Mouse (Mus musculus): ENCODE data around the gene Pcsk6. TPM values are rescaled to one million over a fixed set of nuclear protein-coding genes. Genes with fewer than 3 reads are reported as not detected.

Gene Pcsk6
- polyA plus RNA-seq, 1 experiment from 2014 or later, result 2.7 TPM

GRCm38 (mm10) chr7:65860981-65861380 is 553 bp upstream of the Pcsk6 start:
- H3K36me3 ChIP-seq (ENCODE audit: control insufficient read depth, insufficient read depth, low read length), result no peaks in the 10 kb centered on the region
- no peaks in the 10 kb centered on the region for H3K9me3 ChIP-seq (ENCODE audit: control insufficient read depth, low read length)
- no peak overlapping the region for H3K9ac ChIP-seq (ENCODE audit: low read length)
- no peak for DNase-seq (ENCODE audit: low spot score)
- H3K4me3 ChIP-seq (ENCODE audit: low read depth, low read length), result no peak overlapping the region
- 61% methylated on average over 7 of the region's 7 CpGs for WGBS
- no peak overlapping the region for H3K27ac ChIP-seq (ENCODE audit: low read depth, low read length)
- H3K4me1 ChIP-seq (replicated peaks; ENCODE audit: control insufficient read depth, insufficient read depth, low read length), result peaks cover 1% of the 10 kb centered on the region; the same call in 1 of the 2 replicates
- no peak overlapping the region for H3K4me2 ChIP-seq (ENCODE audit: low read depth, low read length, severe bottlenecking)
- ATAC-seq (replicated peaks; ENCODE audit: low FRiP score), result no peak
- peaks cover 24% of the 10 kb centered on the region for H3K27me3 ChIP-seq (ENCODE audit: control insufficient read depth, insufficient read depth, low read length)

GRCm38 (mm10) chr7:65862473-65863176 is 1.1 kb downstream of the Pcsk6 start:
- peak; percentile 31 for ATAC-seq (replicated peaks; ENCODE audit: low FRiP score)
- H3K36me3 ChIP-seq (ENCODE audit: control insufficient read depth, insufficient read depth, low read length), result no peaks in the 10 kb centered on the region
- H3K4me1 ChIP-seq (replicated peaks; ENCODE audit: control insufficient read depth, insufficient read depth, low read length), result peaks cover 1% of the 10 kb centered on the region; the same call in 1 of the 2 replicates
- no peaks in the 10 kb centered on the region for H3K9me3 ChIP-seq (ENCODE audit: control insufficient read depth, low read length)
- peak overlapping the region; percentile 57 for H3K4me3 ChIP-seq (ENCODE audit: low read depth, low read length)
- H3K27me3 ChIP-seq (ENCODE audit: control insufficient read depth, insufficient read depth, low read length), result peaks cover 24% of the 10 kb centered on the region
- H3K27ac ChIP-seq (ENCODE audit: low read depth, low read length), result no peak overlapping the region
- peak overlapping the region; percentile 63 for H3K9ac ChIP-seq (ENCODE audit: low read length)
- no peak for DNase-seq (ENCODE audit: low spot score)
- H3K4me2 ChIP-seq (ENCODE audit: low read depth, low read length, severe bottlenecking), result peak overlapping the region; percentile 96
- WGBS, result 4% methylated on average over 61 of the region's 61 CpGs

- Histone ChIP-seq H3K9ac (ENCODE audit: low read length) (no peak overlapping the region), H3K27ac (ENCODE audit: low read depth, low read length) (no peak overlapping the region), H3K36me3 (ENCODE audit: control insufficient read depth, insufficient read depth, low read length) (no peaks in the 10 kb centered on the region), H3K9me3 (ENCODE audit: control insufficient read depth, low read length) (no peaks in the 10 kb centered on the region), H3K27me3 (ENCODE audit: control insufficient read depth, insufficient read depth, low read length) (0 out of 2 replicates have a peak, but pooled peaks cover 2% of the 10 kb centered on the region), H3K4me2 (ENCODE audit: low read depth, low read length, severe bottlenecking) (no peak overlapping the region), H3K4me3 (ENCODE audit: low read depth, low read length) (no peak overlapping the region), H3K4me1 (replicated peaks; ENCODE audit: control insufficient read depth, insufficient read depth, low read length) (peaks cover 6% of the 10 kb centered on the region; the same call in 1 of the 2 replicates)
- 81% methylated on average over 16 of the region's 16 CpGs for WGBS
- DNase-seq (ENCODE audit: low spot score) (no peak), ATAC-seq (replicated peaks; ENCODE audit: low FRiP score) (no peak)
Observed at GRCm38 (mm10) chr7:65869173-65869572, 7.6 kb downstream of the Pcsk6 start.

GRCm38 (mm10) chr7:65869794-65870193 is 8.3 kb downstream of the Pcsk6 start:
- Histone ChIP-seq H3K27me3 (ENCODE audit: control insufficient read depth, insufficient read depth, low read length) (0 out of 2 replicates have a peak, but pooled peaks cover 2% of the 10 kb centered on the region), H3K36me3 (ENCODE audit: control insufficient read depth, insufficient read depth, low read length) (no peaks in the 10 kb centered on the region), H3K4me3 (ENCODE audit: low read depth, low read length) (no peak overlapping the region), H3K9ac (ENCODE audit: low read length) (no peak overlapping the region), H3K4me1 (replicated peaks; ENCODE audit: control insufficient read depth, insufficient read depth, low read length) (peaks cover 6% of the 10 kb centered on the region; the same call in 1 of the 2 replicates), H3K9me3 (ENCODE audit: control insufficient read depth, low read length) (no peaks in the 10 kb centered on the region), H3K27ac (ENCODE audit: low read depth, low read length) (no peak overlapping the region), H3K4me2 (ENCODE audit: low read depth, low read length, severe bottlenecking) (no peak overlapping the region)
- ATAC-seq (replicated peaks; ENCODE audit: low FRiP score) (no peak), DNase-seq (ENCODE audit: low spot score) (no peak)
- WGBS, result 85% methylated on average over 5 of the region's 5 CpGs

DNA sequence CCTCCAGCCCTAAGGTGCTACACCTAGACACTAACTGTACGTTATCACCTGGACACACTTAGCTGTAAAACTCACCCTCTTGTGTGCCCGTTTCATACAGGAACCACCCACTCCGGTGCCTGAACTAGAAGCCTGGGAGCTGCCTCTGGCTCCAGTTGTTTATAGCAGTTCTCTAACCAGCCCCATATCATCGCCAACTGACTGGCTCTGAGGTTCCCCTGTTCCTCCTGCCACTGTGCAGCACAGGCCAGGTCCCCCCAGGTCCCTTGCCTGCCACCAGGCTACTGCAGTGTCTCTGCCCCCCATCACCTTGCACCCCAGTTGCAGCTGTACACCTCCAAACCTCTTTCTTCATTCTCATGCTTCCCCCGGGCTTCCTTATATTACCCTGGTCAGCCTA is 8.7 kb downstream of the Pcsk6 start:
- no peaks in the 10 kb centered on the region for H3K9me3 ChIP-seq (ENCODE audit: control insufficient read depth, low read length)
- H3K27me3 ChIP-seq (ENCODE audit: control insufficient read depth, insufficient read depth, low read length), result 0 out of 2 replicates have a peak, but pooled peaks cover 2% of the 10 kb centered on the region
- no peak overlapping the region for H3K4me2 ChIP-seq (ENCODE audit: low read depth, low read length, severe bottlenecking)
- H3K36me3 ChIP-seq (ENCODE audit: control insufficient read depth, insufficient read depth, low read length), result no peaks in the 10 kb centered on the region
- no peak overlapping the region for H3K4me3 ChIP-seq (ENCODE audit: low read depth, low read length)
- H3K9ac ChIP-seq (ENCODE audit: low read length), result no peak overlapping the region
- no peak for DNase-seq (ENCODE audit: low spot score)
- peaks cover 6% of the 10 kb centered on the region; the same call in 1 of the 2 replicates for H3K4me1 ChIP-seq (replicated peaks; ENCODE audit: control insufficient read depth, insufficient read depth, low read length)
- 0 out of 2 replicates have a peak, but pooled peaks have one; percentile 24 for ATAC-seq (replicated peaks; ENCODE audit: low FRiP score)
- WGBS, result 91% methylated on average over 5 of the region's 5 CpGs
- no peak overlapping the region for H3K27ac ChIP-seq (ENCODE audit: low read depth, low read length)

- DNase-seq (ENCODE audit: low spot score) (peak; percentile 66), ATAC-seq (replicated peaks; ENCODE audit: low FRiP score) (peak; percentile 64)
- no peak overlapping the region for H3K27ac ChIP-seq (ENCODE audit: low read depth, low read length)
- WGBS, result 11% methylated on average over 10 of the region's 10 CpGs
- no peaks in the 10 kb centered on the region for H3K36me3 ChIP-seq (ENCODE audit: control insufficient read depth, insufficient read depth, low read length)
- no peaks in the 10 kb centered on the region for H3K27me3 ChIP-seq (ENCODE audit: control insufficient read depth, insufficient read depth, low read length)
- no peaks in the 10 kb centered on the region for H3K9me3 ChIP-seq (ENCODE audit: control insufficient read depth, low read length)
- peaks cover 6% of the 10 kb centered on the region; the same call in 1 of the 2 replicates for H3K4me1 ChIP-seq (replicated peaks; ENCODE audit: control insufficient read depth, insufficient read depth, low read length)
- 0 out of 2 replicates have a peak overlapping the region, but pooled peaks have one; percentile 15 for H3K4me2 ChIP-seq (ENCODE audit: low read depth, low read length, severe bottlenecking)
- no peak overlapping the region; the same call in 1 of the 2 replicates for H3K9ac ChIP-seq (ENCODE audit: low read length)
- no peak overlapping the region for H3K4me3 ChIP-seq (ENCODE audit: low read depth, low read length)
Observed at GRCm38 (mm10) chr7:65870928-65871580, 9.5 kb downstream of the Pcsk6 start.

- Histone ChIP-seq H3K27ac (ENCODE audit: low read depth, low read length) (no peak overlapping the region), H3K4me2 (ENCODE audit: low read depth, low read length, severe bottlenecking) (no peak overlapping the region), H3K4me3 (ENCODE audit: low read depth, low read length) (no peak overlapping the region), H3K27me3 (ENCODE audit: control insufficient read depth, insufficient read depth, low read length) (no peaks in the 10 kb centered on the region), H3K9me3 (ENCODE audit: control insufficient read depth, low read length) (no peaks in the 10 kb centered on the region), H3K9ac (ENCODE audit: low read length) (no peak overlapping the region), H3K36me3 (ENCODE audit: control insufficient read depth, insufficient read depth, low read length) (no peaks in the 10 kb centered on the region), H3K4me1 (replicated peaks; ENCODE audit: control insufficient read depth, insufficient read depth, low read length) (peaks cover 6% of the 10 kb centered on the region; the same call in 1 of the 2 replicates)
- WGBS, result 79% methylated on average over 2 of the region's 2 CpGs
- no peak for ATAC-seq (replicated peaks; ENCODE audit: low FRiP score)
- DNase-seq (ENCODE audit: low spot score), result no peak
Observed at GRCm38 (mm10) chr7:65871851-65872250, 10.3 kb downstream of the Pcsk6 start.

DNA sequence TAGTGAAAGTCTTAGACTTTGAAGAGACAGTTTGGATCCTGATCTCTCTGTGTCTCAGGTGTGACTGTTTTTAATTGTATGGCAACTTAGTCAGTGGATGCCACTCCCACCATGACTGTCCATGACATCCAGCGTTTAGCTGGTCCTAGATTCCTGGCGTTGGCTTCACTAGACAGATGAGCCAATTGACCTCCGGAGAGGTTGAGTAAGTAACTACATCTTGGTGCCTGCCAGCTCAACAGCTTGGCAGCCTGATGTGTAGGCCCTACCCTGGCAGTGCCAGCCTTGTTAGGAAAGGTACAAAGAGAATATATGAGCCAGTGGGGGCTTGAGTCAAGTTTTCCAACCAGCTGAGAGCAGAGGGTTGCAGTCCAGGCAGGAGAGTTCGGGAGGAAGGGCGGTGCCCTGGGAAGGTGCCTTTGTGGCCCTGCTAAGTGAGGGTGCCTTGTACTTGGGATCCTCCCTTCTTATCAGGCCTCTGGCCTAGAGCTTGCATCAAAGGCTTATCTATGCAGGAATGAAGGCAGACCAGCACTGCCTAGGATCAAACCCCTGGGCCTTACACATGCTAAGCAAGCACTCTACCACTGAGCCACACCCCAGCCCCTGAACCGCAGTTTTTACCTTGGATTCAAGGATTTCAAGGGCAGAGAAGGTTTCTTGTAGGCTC is 11.8 kb downstream of the Pcsk6 start:
- no peak for DNase-seq (ENCODE audit: low spot score)
- no peaks in the 10 kb centered on the region for H3K36me3 ChIP-seq (ENCODE audit: control insufficient read depth, insufficient read depth, low read length)
- 92% methylated on average over 6 of the region's 6 CpGs for WGBS
- H3K9ac ChIP-seq (ENCODE audit: low read length), result no peak overlapping the region
- no peaks in the 10 kb centered on the region for H3K9me3 ChIP-seq (ENCODE audit: control insufficient read depth, low read length)
- H3K27me3 ChIP-seq (ENCODE audit: control insufficient read depth, insufficient read depth, low read length), result no peaks in the 10 kb centered on the region
- ATAC-seq (replicated peaks; ENCODE audit: low FRiP score), result no peak
- no peak overlapping the region for H3K27ac ChIP-seq (ENCODE audit: low read depth, low read length)
- no peak overlapping the region for H3K4me2 ChIP-seq (ENCODE audit: low read depth, low read length, severe bottlenecking)
- H3K4me1 ChIP-seq (replicated peaks; ENCODE audit: control insufficient read depth, insufficient read depth, low read length), result peaks cover 6% of the 10 kb centered on the region; the same call in 1 of the 2 replicates
- no peak overlapping the region for H3K4me3 ChIP-seq (ENCODE audit: low read depth, low read length)
